Mouse (Mus musculus) urinary bladder, postnatal 10 days (tissue): ENCODE results near the gene Ero1lb.
"Not testable (repeated sequence)": the region's sequence is repeated elsewhere in the genome, so short reads cannot be mapped to it uniquely, and the experiment has no call there.

Experiments
- DNase-seq: peaks from one replicate; pipeline ENCODE4 v3.0.0; 2022; ENCODE audit warnings: low spot score

Ero1lb gene

DNA sequence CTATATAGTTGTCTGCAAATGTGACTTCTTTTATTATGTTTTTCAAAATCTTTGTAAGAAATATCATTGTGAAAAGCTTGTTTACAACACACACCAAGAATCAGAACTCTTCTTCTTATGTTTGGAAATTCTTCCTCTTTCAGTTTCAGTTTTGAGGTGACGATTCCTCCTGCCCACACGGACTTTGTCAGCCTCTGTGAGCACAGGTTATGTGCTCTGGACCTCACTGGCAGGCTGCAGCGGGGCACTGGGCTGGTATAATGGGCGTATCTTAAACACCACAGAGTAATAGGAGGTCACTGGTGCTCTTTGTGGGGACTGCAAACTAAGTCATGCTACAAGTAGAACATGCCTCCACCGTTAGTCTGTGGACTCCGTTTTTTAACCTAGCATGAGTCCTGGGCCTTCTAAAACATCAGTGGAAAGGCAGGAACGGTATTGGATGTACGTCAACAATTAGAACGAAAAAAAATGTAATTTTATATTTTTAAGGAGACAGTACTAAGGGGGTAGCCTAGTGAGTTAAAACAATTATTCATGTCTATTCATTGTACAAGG is 9.4 kb downstream of the Ero1lb start:
- DNase-seq = no peak

GRCm38 (mm10) chr13:12578145-12578544 is 12.5 kb downstream of the Ero1lb start:
- DNase-seq = no peak

GRCm38 (mm10) chr13:12589003-12589402 is 23.3 kb downstream of the Ero1lb start:
- DNase-seq = no peak

GRCm38 (mm10) chr13:12597075-12597474 is 31.4 kb downstream of the Ero1lb start:
- DNase-seq = not testable (repeated sequence)

- DNase-seq = not testable (repeated sequence)
Observed at GRCm38 (mm10) chr13:12610206-12610605, 44.5 kb downstream of the Ero1lb start.

DNA sequence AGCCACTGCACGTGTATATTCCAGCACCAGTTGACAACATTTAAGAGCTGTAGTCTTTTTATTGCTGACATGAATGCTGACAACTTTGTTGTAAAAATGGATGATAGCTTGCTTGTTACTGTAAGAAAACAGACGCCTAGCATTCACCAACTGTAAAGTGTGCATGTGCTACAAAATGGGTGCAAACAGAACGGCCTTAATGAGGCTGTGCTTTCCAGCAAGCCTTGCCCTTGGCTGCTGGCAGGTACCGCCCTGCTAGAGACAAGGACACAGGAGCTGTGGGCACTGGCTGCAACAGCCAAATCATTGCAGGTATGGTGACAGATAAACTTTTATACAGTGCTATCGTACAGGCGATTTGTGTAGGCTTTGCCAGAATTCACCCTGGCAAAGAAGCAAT is 48.4 kb downstream of the Ero1lb start:
- not testable (repeated sequence) for DNase-seq

GRCm38 (mm10) chr13:12614591-12614990 is 48.9 kb downstream of the Ero1lb start:
- not testable (repeated sequence) for DNase-seq

DNA sequence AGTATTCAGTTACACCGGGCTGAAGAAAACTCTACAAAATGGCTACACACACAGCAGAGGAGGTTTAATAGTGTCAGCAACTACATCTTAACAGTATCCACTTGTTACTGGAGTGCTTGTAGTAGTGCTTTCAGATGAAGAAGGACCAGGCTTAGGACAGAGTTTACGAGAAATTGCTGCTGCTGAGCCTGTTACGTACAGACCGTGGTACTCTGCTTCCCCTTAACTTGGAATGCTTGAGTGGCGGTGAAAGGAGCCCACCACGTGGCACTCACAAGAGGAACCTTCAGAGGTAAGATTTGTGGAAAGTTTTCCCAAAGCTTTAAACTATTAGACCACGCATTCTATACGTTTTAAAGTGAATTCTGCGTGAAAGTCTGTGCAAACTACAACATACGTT is 49.3 kb downstream of the Ero1lb start:
- not testable (repeated sequence) for DNase-seq

DNA sequence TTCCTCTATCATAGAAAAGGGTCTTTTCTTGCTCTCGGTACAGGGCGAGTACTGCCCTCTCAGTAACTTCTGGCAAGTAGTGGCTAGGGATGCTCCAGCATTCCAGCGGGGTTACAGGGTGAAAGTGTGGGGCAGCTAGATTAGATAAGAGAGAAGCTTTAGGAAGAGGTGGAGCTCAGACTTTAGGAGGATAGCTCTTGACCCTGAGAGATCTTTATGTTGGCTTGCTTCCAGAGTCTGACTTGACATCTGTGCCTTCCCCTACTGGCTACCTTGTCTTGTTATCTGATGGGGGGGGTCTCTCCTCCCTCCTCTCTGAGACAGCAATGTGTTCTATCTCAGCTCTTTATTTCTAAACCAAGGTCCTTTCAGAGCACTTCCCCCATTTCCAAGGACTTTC is 50.8 kb downstream of the Ero1lb start:
- DNase-seq = not testable (repeated sequence)

- DNase-seq = not testable (repeated sequence)
Observed at GRCm38 (mm10) chr13:12619808-12620207, 54.1 kb downstream of the Ero1lb start.

- DNase-seq = not testable (repeated sequence)
Observed at GRCm38 (mm10) chr13:12626061-12626460, 60.4 kb downstream of the Ero1lb start.

GRCm38 (mm10) chr13:12627746-12628145 is 62.1 kb downstream of the Ero1lb start:
- not testable (repeated sequence) for DNase-seq

DNA sequence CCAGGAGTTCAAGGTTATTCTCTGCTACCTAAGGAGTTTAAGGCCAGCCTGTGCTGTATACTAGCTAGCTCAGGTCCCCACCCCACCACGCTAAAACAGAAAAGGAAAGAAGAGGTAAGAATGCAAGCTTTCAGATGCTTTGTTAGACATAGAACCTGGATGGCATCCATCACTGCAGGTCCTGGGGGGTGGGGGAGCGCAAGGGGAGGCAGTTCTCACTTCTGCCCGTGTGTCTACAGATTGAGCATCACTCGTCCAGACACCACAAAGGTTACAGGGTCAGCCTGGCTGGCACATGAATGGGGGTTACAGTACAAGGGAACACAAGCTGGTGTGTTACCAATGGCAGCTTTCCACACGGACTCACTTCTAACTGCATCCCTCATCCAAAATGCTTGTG is 62.5 kb downstream of the Ero1lb start:
- not testable (repeated sequence) for DNase-seq

DNA sequence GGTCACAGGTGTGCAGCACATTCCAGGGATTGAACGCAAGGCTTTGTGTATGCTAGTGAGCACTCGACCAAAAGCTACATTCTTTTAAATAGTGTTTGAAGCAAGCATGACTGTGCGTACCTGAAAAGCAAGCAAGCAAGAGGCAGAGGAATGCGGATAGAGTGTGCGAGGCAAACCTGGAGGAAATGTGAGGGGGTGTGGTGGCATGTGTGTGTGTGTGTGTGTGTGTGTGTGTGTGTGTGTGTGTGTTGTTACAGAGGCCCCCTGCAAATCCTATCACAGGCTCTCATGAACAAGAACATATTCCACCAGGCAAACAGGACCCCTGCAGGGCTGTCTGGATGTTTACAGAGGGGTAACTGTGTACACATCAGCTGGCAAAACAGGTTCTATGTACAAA is 64.6 kb downstream of the Ero1lb start:
- DNase-seq = not testable (repeated sequence)

GRCm38 (mm10) chr13:12634941-12635588 is 69.4 kb downstream of the Ero1lb start:
- not testable (repeated sequence) for DNase-seq

DNA sequence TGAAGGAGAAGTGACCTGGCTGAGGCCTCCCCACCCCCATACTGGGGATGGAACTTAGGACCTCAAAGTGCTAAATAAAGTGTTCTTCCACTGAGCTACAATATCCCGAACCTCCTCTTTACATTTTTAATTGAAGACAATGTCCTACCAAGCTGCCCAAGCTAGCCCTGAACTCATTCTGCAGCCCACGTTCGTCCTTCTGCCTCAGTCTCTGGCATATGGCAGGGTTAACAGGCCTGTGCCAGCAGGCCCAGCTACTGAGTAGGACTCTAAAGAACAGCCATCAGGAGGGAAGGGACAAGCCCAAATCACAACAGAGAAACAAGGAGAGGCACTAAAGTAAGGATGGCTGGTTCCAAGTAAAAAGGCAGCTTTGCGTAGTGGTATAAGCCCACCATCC is 77.1 kb downstream of the Ero1lb start:
- not testable (repeated sequence) for DNase-seq

GRCm38 (mm10) chr13:12646676-12647075 is 81.0 kb downstream of the Ero1lb start:
- not testable (repeated sequence) for DNase-seq

DNA sequence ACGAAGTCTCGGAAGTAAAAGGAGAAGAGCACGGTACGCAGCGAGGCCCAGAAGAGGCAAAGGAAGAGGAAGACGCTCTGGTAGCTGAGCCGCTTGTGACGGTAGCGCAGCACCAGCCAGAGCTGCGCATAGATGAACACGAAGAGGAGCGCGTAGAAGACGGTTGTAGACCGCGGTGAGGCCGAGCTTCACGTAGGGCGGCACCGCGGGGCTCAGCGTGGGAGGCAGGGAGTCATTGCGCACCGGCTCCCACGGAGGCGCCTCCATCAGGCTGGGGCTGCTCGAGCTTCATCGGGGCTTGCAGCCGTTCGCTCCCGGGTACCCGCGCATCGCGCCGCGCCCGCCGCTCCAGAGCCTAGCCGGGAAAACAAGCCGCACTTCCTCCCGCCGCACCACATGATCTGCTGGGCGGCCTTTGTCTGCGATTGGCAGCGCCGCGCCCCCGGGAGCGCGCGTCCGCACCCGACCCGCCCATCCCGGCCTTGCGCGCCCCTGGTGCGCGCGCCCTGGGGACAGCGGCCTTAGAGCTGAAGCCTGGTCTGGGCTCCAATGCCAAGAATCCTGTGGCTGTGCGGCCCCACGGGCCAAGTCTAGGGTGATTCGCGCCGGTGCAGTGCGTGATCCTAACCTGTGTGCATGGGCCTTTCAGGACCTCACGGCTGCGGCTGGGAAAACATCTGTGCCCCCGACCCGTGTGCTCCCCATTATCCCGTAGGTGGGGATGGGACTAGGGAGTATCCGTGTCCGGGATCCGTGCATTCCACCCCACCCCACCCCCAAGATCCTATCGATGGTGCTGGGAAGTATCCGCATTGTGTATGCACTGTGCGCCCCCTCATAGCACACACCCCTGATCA is 84.6 kb downstream of the Ero1lb start:
- DNase-seq = not testable (repeated sequence)

- not testable (repeated sequence) for DNase-seq
Observed at GRCm38 (mm10) chr13:12650877-12651176, 85.2 kb downstream of the Ero1lb start.
